Mouse (Mus musculus) large intestine, adult 2 months (tissue): ENCODE results near the gene Lcn12. TPM values are rescaled to one million over a fixed set of nuclear protein-coding genes. Genes with fewer than 3 reads are reported as not detected.

Source experiments
- DNase-seq: peaks from one replicate; pipeline ENCODE4 v3.0.0-alpha.2; 2012; ENCODE audit warnings: low read depth, low spot score
- WGBS: fragments of 180-500 bp; shearing (Covaris S2); methylation state at CpG from one replicate; pipeline ENCODE4 v1.1.7; 2018; 5-methylcytosine and 5-hydroxymethylcytosine counted together
- polyA plus RNA-seq: library from polyadenylated mRNA; depleted of rRNA; stranded (reverse); fragments of >200 nt; gene quantifications from 2 replicates; pipeline ENCODE4 v1.2.3, GENCODE M21; 2012; rRNA removed

The Lcn12 gene
- polyA plus RNA-seq, 1 experiment = not detected

DNA sequence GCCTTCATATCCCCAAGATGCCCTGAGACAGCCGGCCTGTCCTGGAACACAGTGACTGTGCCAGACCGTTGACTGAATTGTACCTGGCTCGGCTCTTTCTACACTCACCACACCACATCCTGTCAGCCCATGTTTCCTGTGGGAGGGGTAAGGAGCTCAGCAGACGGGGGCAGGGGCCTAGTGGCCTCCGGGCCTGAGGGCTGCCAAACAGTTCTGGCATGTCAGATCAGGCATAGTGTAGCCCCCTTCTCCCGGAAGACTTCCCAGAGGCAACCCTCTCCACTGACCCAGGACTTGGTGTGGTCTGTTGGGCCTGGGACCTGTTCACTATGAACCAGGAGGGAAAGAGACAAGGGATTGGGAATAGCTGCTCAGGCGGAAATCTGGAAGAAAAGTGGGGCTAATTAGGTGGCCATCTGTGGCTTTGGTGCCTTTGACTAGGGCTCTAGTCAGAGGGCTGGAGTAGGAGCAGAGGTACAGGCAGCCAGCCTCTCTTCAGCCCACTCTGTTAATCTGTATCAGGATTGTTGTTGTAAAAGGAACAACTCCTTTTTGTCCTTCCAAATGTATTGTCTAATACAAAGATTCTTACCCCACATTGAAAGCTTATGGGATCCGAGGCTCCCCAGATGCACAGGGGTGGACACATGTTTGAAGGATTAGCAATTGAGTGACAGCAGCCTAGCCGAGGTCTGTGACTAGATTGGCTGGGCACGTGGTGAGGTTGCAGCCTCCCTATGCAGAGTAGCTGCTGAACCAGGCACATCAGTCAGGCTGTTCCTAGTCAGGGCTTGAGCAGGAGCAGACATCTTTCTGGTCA, 27.7 kb downstream of the Lcn12 start:
- WGBS = 55% methylated on average over 10 of the region's 10 CpGs
- DNase-seq = no peak

DNA sequence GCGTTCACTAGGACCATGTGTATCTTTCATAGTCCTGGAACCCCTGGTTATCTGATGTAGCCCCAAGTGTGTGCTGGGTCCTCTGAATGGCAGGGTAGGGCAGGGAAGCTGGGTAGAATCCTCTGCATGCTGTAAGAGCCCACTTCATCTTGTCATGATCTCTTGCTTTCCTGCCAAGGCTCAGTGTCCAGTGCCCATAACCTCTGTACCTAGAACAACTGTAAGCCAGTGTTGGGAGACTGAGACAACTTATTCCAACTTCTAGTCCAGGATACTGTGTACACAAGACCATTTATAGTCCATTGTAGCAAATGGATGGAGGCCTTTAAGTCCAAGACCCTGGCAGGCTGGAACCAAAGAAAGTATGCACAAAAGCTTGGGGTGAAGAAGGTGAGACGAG, 28.5 kb downstream of the Lcn12 start:
- whole genome bisulfite sequencing = 70% methylated on average over 2 of the region's 2 CpGs
- DNase-seq = no peak

DNA sequence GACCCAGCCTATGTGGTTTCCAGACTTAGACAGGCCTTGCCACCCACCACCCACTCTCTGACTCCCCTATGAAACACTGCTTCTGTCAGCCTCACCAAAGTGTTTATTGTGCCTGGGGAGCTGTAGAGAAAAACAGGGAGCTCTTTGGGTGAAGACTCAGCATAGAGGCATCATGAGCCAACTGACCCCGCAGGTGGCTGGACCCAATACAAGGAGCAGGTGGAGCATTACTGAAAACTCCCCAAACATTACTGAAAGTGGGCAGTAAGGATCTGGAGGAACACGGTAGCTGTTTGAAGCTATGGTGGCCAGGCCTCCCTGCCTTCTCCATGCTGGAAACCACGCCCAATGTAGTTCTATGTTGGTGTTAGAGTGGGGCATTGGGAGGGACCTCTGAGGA, 30.1 kb downstream of the Lcn12 start:
- WGBS = 87% methylated on average over 3 of the region's 3 CpGs
- DNase-seq = no peak

DNA sequence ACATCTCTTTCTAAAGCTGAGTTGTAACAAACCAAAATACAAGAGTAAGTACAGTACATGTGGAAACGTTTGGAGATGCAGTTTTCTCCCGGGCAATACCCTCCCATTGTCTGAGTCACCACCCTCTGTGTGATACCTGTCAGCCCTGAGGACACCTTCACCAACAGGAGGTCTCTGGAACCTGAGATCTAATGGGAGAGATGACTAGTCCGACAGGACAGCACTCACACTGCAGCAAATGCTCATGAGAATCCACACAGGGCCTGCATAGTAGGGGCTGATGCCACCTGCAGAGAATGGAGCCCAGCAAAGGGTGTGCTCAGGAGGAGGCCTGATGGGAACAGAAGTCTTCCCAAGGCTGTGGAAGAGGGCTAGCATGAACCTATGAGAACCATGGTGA, 32.3 kb downstream of the Lcn12 start:
- DNase-seq = no peak
- WGBS = 19% methylated on average over 3 of the region's 3 CpGs

DNA sequence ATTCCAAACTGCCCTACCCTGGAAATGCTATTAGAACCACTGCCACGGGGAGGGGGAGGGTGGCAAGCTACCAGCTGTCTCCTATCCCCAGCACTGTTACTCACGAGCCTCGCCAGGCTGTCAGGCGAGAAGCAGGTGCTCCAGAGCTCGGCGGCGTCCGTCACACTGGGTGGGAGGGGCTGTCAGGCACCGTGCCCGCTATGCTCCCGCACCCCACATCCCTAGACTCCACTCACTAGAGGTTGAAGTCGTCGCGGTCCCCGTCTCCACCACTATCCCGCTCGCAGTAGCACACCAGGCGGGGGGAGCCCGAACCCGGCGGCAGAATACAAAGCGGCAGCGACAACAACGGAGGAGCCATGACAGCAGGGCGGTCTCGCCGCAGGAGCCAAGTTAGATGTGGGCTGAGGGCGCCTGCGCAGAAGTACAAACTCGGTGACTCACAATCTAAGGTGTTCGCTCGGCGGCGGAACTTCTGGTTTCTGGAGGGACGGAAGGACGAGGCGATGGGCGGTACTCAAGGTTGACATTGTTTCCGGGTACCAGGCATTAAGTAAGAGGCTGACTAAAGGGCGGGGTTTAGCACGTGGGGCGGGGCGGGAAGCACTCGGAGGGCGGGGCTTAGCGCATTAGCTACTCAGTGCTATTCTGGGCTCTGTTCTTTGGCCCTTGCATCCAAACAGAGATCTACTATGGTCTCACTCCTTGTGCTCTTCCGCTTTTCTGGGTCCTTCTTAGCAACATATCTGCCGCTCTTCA, 33.0 kb downstream of the Lcn12 start, which contains the start of gene Paxx:
Gene Paxx, minus strand, starts transcription at position 544 of the 759 bp plus-strand sequence.
- DNase-seq = peak; percentile 96
- whole genome bisulfite sequencing = 1% methylated on average over 48 of the region's 48 CpGs

DNA sequence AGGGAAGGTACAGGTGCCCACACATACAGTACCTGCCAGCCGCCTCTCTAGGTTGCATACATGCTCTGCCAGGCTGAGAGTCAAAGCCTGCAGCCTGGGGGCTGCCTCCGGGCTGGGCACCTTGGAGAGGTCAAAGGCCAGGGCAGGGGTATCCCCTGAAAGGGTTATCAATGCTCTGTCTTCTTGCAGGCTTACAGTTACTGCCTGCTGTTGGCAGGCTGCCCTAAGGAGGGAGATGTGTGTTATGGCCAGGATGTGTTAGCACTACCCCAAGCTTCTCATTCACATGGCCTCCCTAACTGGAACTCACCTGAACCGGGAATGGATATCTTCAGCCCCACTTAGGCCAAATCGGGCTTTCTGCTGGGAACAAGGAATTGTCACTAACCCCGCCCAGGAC, 33.6 kb downstream of the Lcn12 start:
- WGBS = 18% methylated on average over 5 of the region's 5 CpGs
- peak; percentile 27 for DNase-seq

- peak; percentile 57 for DNase-seq
- 37% methylated on average over 5 of the region's 5 CpGs for WGBS
These were observed 34.8 kb downstream of the Lcn12 start for GRCm38 (mm10) chr2:25458911-25459310.

DNA sequence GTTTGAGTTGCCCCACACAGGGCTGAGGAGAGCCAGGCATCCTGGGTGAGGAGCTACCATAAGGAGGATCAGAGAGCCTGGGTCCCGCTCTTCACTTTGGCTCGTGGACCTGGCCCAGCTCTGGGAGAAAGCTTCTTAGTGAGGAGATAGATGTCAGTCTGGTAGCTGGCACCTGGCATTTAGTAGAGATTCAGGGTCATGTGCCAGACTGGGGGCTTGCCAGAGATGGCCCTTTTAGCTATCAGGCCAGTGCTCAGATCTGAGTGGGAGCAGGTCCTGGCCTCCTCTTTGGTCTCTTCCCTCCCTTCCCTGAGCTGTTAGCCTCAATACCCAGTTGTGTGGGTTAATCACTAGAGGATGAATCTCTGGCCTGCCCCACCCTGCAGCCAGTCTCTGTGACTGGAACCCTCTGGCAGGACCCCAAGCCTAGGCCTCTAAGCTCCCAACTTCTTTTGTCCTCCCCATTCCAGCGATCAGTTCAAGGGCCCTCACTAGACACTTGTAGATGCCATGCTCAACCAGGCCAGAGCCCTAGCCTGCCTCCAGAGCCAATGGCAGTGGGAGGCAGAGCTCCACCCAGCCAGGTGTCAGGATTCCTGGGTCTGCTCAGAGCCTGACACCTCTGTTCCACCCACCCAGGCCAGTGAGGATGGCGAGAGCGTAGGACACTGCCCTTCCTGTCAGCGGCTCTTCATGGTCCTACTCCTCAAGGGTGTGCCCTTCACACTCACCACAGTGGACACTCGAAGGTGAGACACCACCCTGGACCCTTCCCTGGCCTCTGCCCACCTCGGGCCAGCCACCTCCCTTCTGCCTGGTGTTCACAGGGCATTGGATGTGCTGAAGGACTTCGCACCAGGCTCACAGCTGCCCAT, 36.5 kb downstream of the Lcn12 start:
- 78% methylated on average over 9 of the region's 9 CpGs for WGBS
- no peak for DNase-seq

GRCm38 (mm10) chr2:25456205-25456953, 37.3 kb downstream of the Lcn12 start, which contains the start of gene Clic3:
Clic3 (plus strand) TSS chr2:25456838.
- WGBS = 42% methylated on average over 14 of the region's 14 CpGs

GRCm38 (mm10) chr2:25452951-25453350, 40.8 kb downstream of the Lcn12 start:
- WGBS = 70% methylated on average over 1 of the region's 1 CpGs
- DNase-seq = no peak

More at GRCm38 (mm10) chr2:25456205-25456953, 37.3 kb downstream of the Lcn12 start, which contains the start of gene Clic3:
- no peak for DNase-seq

- peak; percentile 28 for DNase-seq
- 75% methylated on average over 8 of the region's 8 CpGs for WGBS
These were observed 42.7 kb downstream of the Lcn12 start for GRCm38 (mm10) chr2:25450853-25451647.

DNA sequence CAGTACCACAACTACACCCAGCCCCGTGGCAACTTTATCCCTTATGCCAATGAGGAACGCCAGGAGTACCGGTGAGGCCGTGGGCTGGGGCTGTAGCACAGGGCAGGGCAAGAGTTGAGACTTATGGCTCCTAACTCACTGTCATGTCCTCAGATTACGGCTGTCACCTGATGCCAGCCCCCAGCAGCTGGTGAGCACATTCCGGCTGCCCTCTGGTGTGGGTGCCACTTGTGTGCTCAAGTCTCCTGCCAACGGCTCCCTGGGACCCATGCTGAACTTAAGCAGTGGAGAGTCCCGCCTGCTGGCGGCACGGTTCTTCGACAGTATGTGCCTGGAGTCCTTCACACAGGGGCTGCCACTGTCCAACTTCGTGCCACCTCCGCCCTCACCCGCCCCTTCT, 51.0 kb downstream of the Lcn12 start:
- DNase-seq = no peak
- 88% methylated on average over 14 of the region's 14 CpGs for WGBS

- 86% methylated on average over 20 of the region's 20 CpGs for WGBS
- DNase-seq = no peak
These were observed 52.6 kb downstream of the Lcn12 start for GRCm38 (mm10) chr2:25441067-25441466.

Other genes starting within 250 kb of the Lcn12 start
- 24.7 and 33.9 TPM in 2 replicates for gene AL732309.1, start 247.0 kb downstream of the Lcn12 start, polyA plus RNA-seq
- 30.4 and 35.0 TPM in 2 replicates for gene Tmem203, start 238.5 kb downstream of the Lcn12 start, polyA plus RNA-seq
- gene Tprn, start 231.3 kb downstream of the Lcn12 start, polyA plus RNA-seq = 212 and 278 TPM in 2 replicates
- 47.8 and 56.0 TPM in 2 replicates for gene Ssna1, start 221.5 kb downstream of the Lcn12 start, polyA plus RNA-seq
- gene Anapc2, start 221.4 kb downstream of the Lcn12 start, polyA plus RNA-seq = 64.2 and 103 TPM in 2 replicates
- gene Tmem210, start 205.8 kb downstream of the Lcn12 start, polyA plus RNA-seq = not detected in 2 replicates
- gene Lrrc26, start 204.0 kb downstream of the Lcn12 start, polyA plus RNA-seq = 92.7 and 108 TPM in 2 replicates
- gene Grin1, start 174.7 kb downstream of the Lcn12 start, polyA plus RNA-seq = 0.48 and 0.63 TPM in 2 replicates
- gene Man1b1, start 161.6 kb downstream of the Lcn12 start, polyA plus RNA-seq = 27.5 and 31.2 TPM in 2 replicates
- gene Dpp7, start 137.6 kb downstream of the Lcn12 start, polyA plus RNA-seq = 24.2 and 28.6 TPM in 2 replicates
- gene Uap1l1, start 128.2 kb downstream of the Lcn12 start, polyA plus RNA-seq = 61.6 and 68.8 TPM in 2 replicates
- gene Sapcd2, start 121.6 kb downstream of the Lcn12 start, polyA plus RNA-seq = 26.0 and 26.7 TPM in 2 replicates
- 36.7 and 40.4 TPM in 2 replicates for gene Entpd2, start 98.0 kb downstream of the Lcn12 start, polyA plus RNA-seq
- gene Npdc1, start 94.6 kb downstream of the Lcn12 start, polyA plus RNA-seq = 91.9 and 126 TPM in 2 replicates
- 0.52 and 0.88 TPM in 2 replicates for gene Fut7, start 70.6 kb downstream of the Lcn12 start, polyA plus RNA-seq
- gene Abca2, start 65.2 kb downstream of the Lcn12 start, polyA plus RNA-seq = 7.5 and 12.4 TPM in 2 replicates
- gene Clic3, start 37.1 kb downstream of the Lcn12 start, polyA plus RNA-seq = 1.3 and 1.4 TPM in 2 replicates
- 45.6 and 48.9 TPM in 2 replicates for gene Paxx, start 32.8 kb downstream of the Lcn12 start, polyA plus RNA-seq
- gene Ptgds, start 23.9 kb downstream of the Lcn12 start, polyA plus RNA-seq = 0.53 and 1.0 TPM in 2 replicates
- gene Fbxw5, start 6.8 kb upstream of the Lcn12 start, polyA plus RNA-seq = 26.7 and 31.7 TPM in 2 replicates
- gene C8g, start 7.8 kb upstream of the Lcn12 start, polyA plus RNA-seq = 2.1 and 2.9 TPM in 2 replicates
- 19.6 and 20.8 TPM in 2 replicates for gene Traf2, start 53.0 kb upstream of the Lcn12 start, polyA plus RNA-seq
- 200 and 273 TPM in 2 replicates for gene Edf1, start 63.9 kb upstream of the Lcn12 start, polyA plus RNA-seq
- 0.97 and 8.1 TPM in 2 replicates for gene Mamdc4, start 80.9 kb upstream of the Lcn12 start, polyA plus RNA-seq
- 37.3 and 44.6 TPM in 2 replicates for gene Phpt1, start 81.3 kb upstream of the Lcn12 start, polyA plus RNA-seq
- gene Ajm1, start 87.8 kb upstream of the Lcn12 start, polyA plus RNA-seq = 0.43 and 0.69 TPM in 2 replicates
- gene Rabl6, start 114.6 kb upstream of the Lcn12 start, polyA plus RNA-seq = 35.8 and 52.6 TPM in 2 replicates
- gene Ccdc183, start 123.8 kb upstream of the Lcn12 start, polyA plus RNA-seq = not detected in 2 replicates
- 17.2 and 19.4 TPM in 2 replicates for gene Tmem141, start 128.1 kb upstream of the Lcn12 start, polyA plus RNA-seq
- 1.9 TPM in 2 replicates for gene Fcna, start 134.1 kb upstream of the Lcn12 start, polyA plus RNA-seq
- gene Lcn8, start 159.2 kb upstream of the Lcn12 start, polyA plus RNA-seq = 1.4 TPM in 1 of 2 replicates, not detected in the other
- gene Lcn5, start 164.0 kb upstream of the Lcn12 start, polyA plus RNA-seq = 0.74 TPM in 1 of 2 replicates, not detected in the other
- gene Lcn6, start 182.9 kb upstream of the Lcn12 start, polyA plus RNA-seq = not detected in 2 replicates
- 0.37 TPM in 1 of 2 replicates, not detected in the other for gene Lcn10, start 188.8 kb upstream of the Lcn12 start, polyA plus RNA-seq
- gene Obp2a, start 206.1 kb upstream of the Lcn12 start, polyA plus RNA-seq = not detected in 2 replicates
- 15.6 and 16.1 TPM in 2 replicates for gene Bmyc, start 212.8 kb upstream of the Lcn12 start, polyA plus RNA-seq
- gene Obp2b, start 243.1 kb upstream of the Lcn12 start, polyA plus RNA-seq = not detected in 2 replicates